Mouse (Mus musculus): ENCODE measurements around the gene 1110008P14Rik. TPM values are rescaled to one million over a fixed set of nuclear protein-coding genes. Genes with fewer than 3 reads are reported as not detected.
A peak's percentile ranks its signal among the peaks of the same experiment; 100 is the strongest.

1110008P14Rik gene
- total RNA-seq, 2 experiments from 2014 or later: 43.2 to 50.5 TPM

GRCm38 (mm10) chr2:32342539-32343350 lies 39.0 kb downstream of the 1110008P14Rik start:
- DNase-seq: peak; percentile 67 to 83

GRCm38 (mm10) chr2:32342039-32342438 lies 39.7 kb downstream of the 1110008P14Rik start:
- DNase-seq: no peak

GRCm38 (mm10) chr2:32341634-32341939 lies 40.2 kb downstream of the 1110008P14Rik start:
- DNase-seq: no peak

DNA sequence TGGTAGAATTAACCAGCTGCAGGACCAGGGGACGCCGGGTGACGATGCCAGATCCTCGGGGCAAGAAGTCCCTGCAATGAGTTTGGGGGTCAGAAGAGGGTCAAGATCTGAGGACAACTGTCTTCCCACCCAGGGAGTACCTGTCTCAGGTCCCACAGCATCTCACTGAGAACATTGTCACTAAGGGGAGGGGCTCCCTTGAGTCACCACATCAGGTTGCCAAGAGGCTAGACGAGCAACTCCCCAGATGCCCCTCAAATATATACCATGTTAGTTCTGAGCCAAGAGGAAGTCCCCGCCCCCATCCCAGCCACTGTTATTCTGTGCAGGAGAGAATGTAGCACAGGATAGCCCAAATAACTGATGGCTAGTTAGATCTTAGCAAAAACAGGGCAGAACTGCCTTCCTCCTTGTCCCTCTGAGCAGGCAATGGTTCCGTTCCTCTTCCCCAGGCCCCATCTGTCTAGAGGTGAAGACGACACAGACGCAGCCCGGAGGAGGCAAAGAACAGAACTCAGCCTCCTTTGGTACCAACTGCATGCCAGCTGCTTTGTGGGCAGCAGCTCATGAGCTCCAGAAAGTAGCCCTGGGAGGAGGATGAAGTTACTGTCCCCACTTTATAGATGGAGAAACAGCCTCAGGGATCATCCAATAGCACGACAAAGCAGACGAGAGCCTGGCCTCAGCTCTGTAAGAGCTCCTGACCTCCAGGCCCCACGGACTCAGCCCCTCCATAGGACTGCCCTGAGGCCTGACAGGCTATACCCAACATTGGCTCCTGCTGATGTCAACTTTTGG lies 40.7 kb downstream of the 1110008P14Rik start:
- no peak for DNase-seq

DNA sequence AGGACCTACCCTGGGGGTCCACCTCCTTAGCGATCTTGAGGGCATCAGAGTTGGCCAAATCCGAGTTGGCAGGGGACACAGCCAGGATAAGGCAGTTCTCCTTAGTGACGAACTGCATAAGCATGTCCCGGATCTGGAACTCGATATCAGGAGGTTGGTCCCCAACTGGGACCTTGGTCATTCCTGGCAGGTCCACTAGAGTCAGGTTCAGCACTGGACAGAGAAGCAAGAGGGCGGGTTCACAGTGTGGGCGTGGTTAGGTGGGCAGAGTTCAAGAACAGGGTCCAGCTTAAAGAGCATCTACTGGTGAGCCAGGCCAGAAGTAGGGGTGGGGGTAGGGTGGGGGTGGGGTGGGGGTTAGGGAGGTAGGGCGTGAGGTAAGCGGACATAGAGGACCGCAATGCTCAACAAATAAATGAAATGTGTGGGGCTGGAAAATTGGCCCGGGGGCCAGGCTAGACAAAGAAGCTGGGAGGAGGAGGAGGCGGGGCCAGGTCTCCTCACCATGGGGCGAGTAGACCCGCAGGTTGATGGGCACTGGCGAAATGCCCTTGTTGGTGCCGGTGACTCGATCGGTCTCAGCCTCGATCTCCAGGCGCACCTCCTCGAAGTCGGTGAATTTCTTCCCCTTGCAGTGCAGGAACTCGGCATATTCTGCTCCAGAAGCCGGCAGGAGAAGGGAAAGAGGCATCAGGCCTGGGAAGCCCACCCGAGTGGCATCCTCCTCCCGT lies 41.7 kb downstream of the 1110008P14Rik start:
- no peak for DNase-seq

DNA sequence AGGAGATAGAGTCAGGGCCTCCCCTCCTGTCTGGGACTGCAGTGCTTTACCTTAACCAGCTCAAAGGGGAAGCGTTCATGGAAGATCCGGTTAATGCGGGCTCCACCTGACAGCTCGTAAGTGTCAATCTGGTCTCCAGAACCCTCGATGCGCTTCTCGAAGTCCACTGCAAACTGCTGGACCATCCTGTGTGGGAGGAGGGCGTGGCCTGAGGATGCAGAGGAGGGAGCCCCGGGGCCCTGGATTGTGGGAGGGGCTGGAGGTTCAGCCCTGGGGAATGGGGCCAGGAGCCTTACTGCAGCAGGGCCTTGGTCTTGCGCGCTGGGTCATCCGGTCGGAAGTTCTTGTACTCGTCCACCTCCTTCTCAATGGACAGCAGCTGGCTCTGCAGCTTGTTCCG lies 45.9 kb downstream of the 1110008P14Rik start:
- no peak for DNase-seq

- DNase-seq: no peak
Measured at GRCm38 (mm10) chr2:32332159-32332558, 49.6 kb downstream of the 1110008P14Rik start.

GRCm38 (mm10) chr2:32329531-32329930 lies 52.2 kb downstream of the 1110008P14Rik start:
- no peak for DNase-seq

DNA sequence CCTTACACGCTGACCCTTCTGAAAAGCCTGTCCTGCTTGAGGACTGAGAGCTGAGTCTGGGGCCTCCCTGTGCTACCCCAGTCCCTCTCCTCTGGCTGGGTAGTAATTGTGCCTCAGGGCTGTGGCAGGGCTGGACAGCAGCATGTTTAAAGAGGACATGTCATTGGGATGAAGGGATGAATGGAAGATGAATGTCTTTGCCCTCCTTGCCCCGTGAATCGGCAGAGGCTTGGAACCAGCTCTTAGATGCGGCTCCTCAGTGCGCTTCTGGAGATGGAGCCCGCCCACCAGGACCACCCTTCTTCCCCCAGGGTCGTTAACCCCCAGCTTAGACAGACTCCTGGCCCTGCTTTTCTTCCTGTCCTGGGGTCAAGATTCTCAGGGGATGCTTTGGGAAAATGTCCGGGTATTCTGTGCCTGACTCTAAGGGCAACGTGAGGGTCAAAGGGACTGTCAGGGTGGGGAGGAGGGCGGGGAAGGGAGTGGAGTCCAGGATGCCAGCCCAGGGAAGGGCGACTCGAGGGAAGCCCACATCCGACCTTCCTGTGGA lies 52.8 kb downstream of the 1110008P14Rik start:
- no peak for DNase-seq

- DNase-seq: no peak
Measured at GRCm38 (mm10) chr2:32327200-32327599, 54.5 kb downstream of the 1110008P14Rik start.

Other genes starting within 250 kb of the 1110008P14Rik start
- 10 to 100 TPM; 83.5 to 86.2 TPM for gene Prrc2b, start 230.9 kb downstream of the 1110008P14Rik start, total RNA-seq (2021)
- 10 to 100 TPM; 13.7 to 17.8 TPM for gene Pomt1, start 145.3 kb downstream of the 1110008P14Rik start, total RNA-seq (2021)
- 10 to 100 TPM; 20.3 to 26.7 TPM for gene Uck1, start 121.8 kb downstream of the 1110008P14Rik start, total RNA-seq (2021)
- 10 to 100 TPM; 67.6 to 75.5 TPM for gene Golga2, start 94.6 kb downstream of the 1110008P14Rik start, total RNA-seq (2021)
- gene Swi5, start 93.9 kb downstream of the 1110008P14Rik start, total RNA-seq (2021): 100 to 1,000 TPM; 214 to 232 TPM
- gene Ciz1, start 29.6 kb downstream of the 1110008P14Rik start, total RNA-seq (2021): 10 to 100 TPM; 19.1 to 27.2 TPM
- 1 to 10 TPM; 3.6 to 4.4 TPM for gene Dnm1, start 28.6 kb downstream of the 1110008P14Rik start, total RNA-seq (2021)
- 1 to 10 TPM; 4.8 to 5.6 TPM for gene Lcn2, start 6.3 kb upstream of the 1110008P14Rik start, total RNA-seq (2021)
- gene Ptges2, start 14.0 kb upstream of the 1110008P14Rik start, total RNA-seq (2021): 10 to 100 TPM; 60.2 to 68.5 TPM
- 1 to 10 TPM; 3.0 to 3.1 TPM for gene Naif1, start 68.5 kb upstream of the 1110008P14Rik start, total RNA-seq (2021)
- 10 to 100 TPM in 1 of 2 experiments, 1 to 10 TPM in 1; 8.4 to 11.5 TPM for gene Slc25a25, start 69.5 kb upstream of the 1110008P14Rik start, total RNA-seq (2021)
- gene Fam102a, start 153.4 kb upstream of the 1110008P14Rik start, total RNA-seq (2021): 1 to 10 TPM; 4.9 to 5.9 TPM
- gene Dpm2, start 188.9 kb upstream of the 1110008P14Rik start, total RNA-seq (2021): 10 to 100 TPM; 14.0 to 20.2 TPM
- not detected for gene Pip5kl1, start 192.9 kb upstream of the 1110008P14Rik start, total RNA-seq (2021)
- not detected for gene 9430097D07Rik, start 193.7 kb upstream of the 1110008P14Rik start, total RNA-seq (2021)
- gene St6galnac4, start 205.2 kb upstream of the 1110008P14Rik start, total RNA-seq (2021): 10 to 100 TPM; 14.7 to 16.1 TPM
- 100 to 1,000 TPM; 108 to 117 TPM for gene St6galnac6, start 217.8 kb upstream of the 1110008P14Rik start, total RNA-seq (2021)
- gene Ak1, start 239.8 kb upstream of the 1110008P14Rik start, total RNA-seq (2021): 100 to 1,000 TPM; 654 to 691 TPM